Mouse (Mus musculus): ENCODE results near the gene Rimkla.
"Not testable (repeated sequence)": the region's sequence is repeated elsewhere in the genome, so short reads cannot be mapped to it uniquely, and the experiment has no call there.

Rimkla gene

GRCm38 (mm10) chr4:119492291-119492932, at the start of gene Rimkla:
Rimkla (minus strand) TSS chr4:119492628.
- DNase-seq, result peak; percentile 79

- DNase-seq, result no peak
Observed at GRCm38 (mm10) chr4:119540533-119540890, 48.1 kb upstream of the Rimkla start.

- DNase-seq, result peak; percentile 50
Observed at GRCm38 (mm10) chr4:119539836-119540532, 47.6 kb upstream of the Rimkla start.

- DNase-seq, result peak; percentile 94
Observed at GRCm38 (mm10) chr4:119539031-119539824, 46.8 kb upstream of the Rimkla start, which contains the start of gene Frg2f1. Frg2f1 (minus strand) TSS chr4:119539529.

GRCm38 (mm10) chr4:119537436-119537835, 45.0 kb upstream of the Rimkla start:
- no peak for DNase-seq

- DNase-seq, result not testable (repeated sequence)
Observed at GRCm38 (mm10) chr4:119536615-119537014, 44.2 kb upstream of the Rimkla start, which contains the start of gene Foxj3. Foxj3 (plus strand) TSS chr4:119537004.

GRCm38 (mm10) chr4:119535103-119535502, 42.7 kb upstream of the Rimkla start:
- DNase-seq, result no peak

- DNase-seq, result peak; percentile 36
Observed at GRCm38 (mm10) chr4:119531813-119532212, 39.4 kb upstream of the Rimkla start.

- DNase-seq, result no peak
Observed at GRCm38 (mm10) chr4:119526329-119526845, 34.0 kb upstream of the Rimkla start.

GRCm38 (mm10) chr4:119524466-119524865, 32.0 kb upstream of the Rimkla start:
- no peak for DNase-seq

GRCm38 (mm10) chr4:119524010-119524409, 31.6 kb upstream of the Rimkla start:
- DNase-seq, result no peak

- DNase-seq, result no peak
Observed at GRCm38 (mm10) chr4:119523575-119523974, 31.1 kb upstream of the Rimkla start.

GRCm38 (mm10) chr4:119512731-119513141, 20.3 kb upstream of the Rimkla start:
- DNase-seq, result no peak

GRCm38 (mm10) chr4:119511591-119511990, 19.2 kb upstream of the Rimkla start:
- DNase-seq, result no peak

GRCm38 (mm10) chr4:119498319-119498848, 6.0 kb upstream of the Rimkla start:
- no peak for DNase-seq

- no peak for DNase-seq
Observed at GRCm38 (mm10) chr4:119492933-119493327, 502 bp upstream of the Rimkla start.

GRCm38 (mm10) chr4:119490806-119491205, 1.6 kb downstream of the Rimkla start:
- DNase-seq, result peak; percentile 51

GRCm38 (mm10) chr4:119489666-119490065, 2.8 kb downstream of the Rimkla start:
- no peak for DNase-seq

- DNase-seq, result no peak
Observed at GRCm38 (mm10) chr4:119484882-119485281, 7.5 kb downstream of the Rimkla start.

GRCm38 (mm10) chr4:119483051-119483450, 9.4 kb downstream of the Rimkla start:
- no peak for DNase-seq

- DNase-seq, result no peak
Observed at GRCm38 (mm10) chr4:119473150-119473549, 19.3 kb downstream of the Rimkla start.

- DNase-seq, result no peak
Observed at GRCm38 (mm10) chr4:119472545-119472944, 19.9 kb downstream of the Rimkla start.
